Mouse (Mus musculus) heart, adult 18-20 months (tissue): Measurements from ENCODE around the gene Wfdc16. TPM values are rescaled to one million over a fixed set of nuclear protein-coding genes. Genes with fewer than 3 reads are reported as not detected.

Source experiments
- DNase-seq, 2 experiments: peaks; one replicate each; pipeline ENCODE4 v3.0.0; 2021 to 2022; ENCODE audit warnings: mixed read lengths in 1 of 2
- total RNA-seq, 2 experiments: library from RNA; stranded (reverse); gene quantifications; 2 replicates each; pipeline ENCODE4 v1.2.3; 2021

Gene Wfdc16
- total RNA-seq, 2 experiments from 2014 or later, result not detected

DNA sequence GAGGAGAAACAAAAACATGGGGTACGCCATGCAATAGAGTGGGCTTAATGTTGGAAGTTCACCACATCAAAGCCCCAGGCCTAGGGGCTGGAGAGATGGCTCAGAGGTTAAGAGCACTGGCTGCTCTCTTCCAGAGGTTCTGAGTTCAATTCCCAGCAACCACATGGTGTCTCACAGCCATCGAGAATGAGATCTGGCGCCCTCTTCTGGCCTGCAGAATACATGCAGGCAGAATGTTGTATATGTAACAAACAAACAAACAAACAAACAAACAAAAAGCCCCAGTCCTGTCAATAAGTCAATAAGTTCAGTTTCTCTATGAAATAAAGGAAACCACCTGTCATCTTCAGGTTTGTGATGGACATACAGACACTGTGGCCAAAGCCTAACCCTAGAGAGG is 38.4 kb downstream of the Wfdc16 start:
- DNase-seq, result no peak

DNA sequence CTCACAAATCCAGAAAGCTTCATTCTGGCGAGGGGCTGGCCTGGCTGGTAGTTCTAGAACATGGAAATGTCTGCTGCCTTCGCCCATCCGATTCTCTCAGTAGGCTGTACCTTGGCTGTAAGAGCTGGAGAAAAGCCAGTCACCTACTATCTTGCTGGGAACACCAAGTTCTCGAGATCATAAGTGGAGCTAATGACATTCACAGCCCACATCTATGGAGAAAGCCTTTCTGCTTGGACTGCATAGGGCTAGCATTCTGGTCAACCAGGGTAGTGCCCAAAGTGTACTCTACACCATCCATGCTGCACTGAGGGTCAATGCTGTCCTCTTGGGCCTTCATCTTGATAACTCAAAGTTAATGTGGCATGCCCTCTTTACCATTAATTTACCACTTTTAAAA is 45.1 kb downstream of the Wfdc16 start, which contains the start of gene Eppin:
Gene Eppin (minus strand): TSS at position 101 of the 400 bp plus-strand sequence.
- DNase-seq, result no peak

DNA sequence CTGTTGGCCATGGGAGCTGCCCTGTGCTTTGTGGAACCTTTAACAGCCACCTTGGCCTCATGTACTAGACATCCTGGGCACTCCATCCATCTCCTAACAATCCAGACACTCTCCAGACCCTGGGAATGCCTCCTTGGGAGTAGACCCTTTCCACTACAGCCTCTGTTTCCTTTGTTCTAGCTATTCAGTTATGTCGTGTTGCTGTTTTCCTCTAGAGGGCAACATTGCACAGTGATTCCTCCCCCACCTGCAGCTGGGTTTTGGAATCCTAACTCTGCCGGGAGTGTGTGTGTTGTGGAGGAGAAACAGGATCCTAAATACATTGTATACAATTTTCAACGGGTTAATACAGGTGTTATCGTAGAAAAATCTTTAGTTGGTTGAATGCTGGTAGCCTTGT is 46.6 kb downstream of the Wfdc16 start:
- peak; percentile 10 to 29 for DNase-seq

DNA sequence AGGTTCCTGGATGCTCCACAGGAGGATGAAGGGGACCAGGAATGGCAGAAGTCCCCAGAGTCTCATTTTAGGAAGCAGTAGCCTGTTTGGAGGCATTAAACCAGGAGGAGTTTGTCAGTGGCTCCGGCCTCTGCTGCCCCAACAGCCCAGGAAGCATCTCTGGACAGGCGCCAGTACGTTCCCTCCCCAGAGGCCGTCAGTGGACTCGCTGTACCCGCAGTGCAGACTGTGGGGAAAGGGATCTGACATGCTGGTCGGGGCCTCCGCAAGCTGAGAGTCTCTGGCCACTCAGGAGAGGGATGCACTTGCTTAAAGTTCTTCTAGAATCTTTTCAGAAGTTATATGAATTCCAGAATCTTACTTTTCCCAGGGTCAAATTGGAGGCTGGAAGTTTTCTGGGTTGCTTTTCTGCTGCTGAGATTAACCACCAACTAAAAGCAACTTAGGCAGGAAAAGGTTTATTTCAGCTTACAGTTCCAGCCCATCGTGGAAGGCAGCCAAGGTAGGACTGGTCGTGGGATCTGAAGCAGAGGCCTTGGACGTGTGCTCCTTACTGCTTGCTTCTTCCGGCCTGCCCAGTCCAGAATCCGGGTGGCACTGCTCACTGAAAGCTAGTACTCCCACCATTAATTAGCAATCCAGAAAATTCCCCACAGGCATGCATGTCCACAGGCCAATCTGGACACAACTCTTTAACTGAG is 53.4 kb downstream of the Wfdc16 start, which contains the start of gene Wfdc6a:
Gene Wfdc6a (minus strand): TSS at position 423 of the 701 bp plus-strand sequence.
- DNase-seq, result peak; percentile 43 to 45

Other genes starting within 250 kb of the Wfdc16 start
- 10 to 100 TPM; 12.2 to 21.3 TPM for gene Slpi, start 249.7 kb downstream of the Wfdc16 start, total RNA-seq
- not detected for gene Rbpjl, start 235.7 kb downstream of the Wfdc16 start, total RNA-seq
- under 1 TPM; 0.36 to 0.45 TPM for gene Matn4, start 233.6 kb downstream of the Wfdc16 start, total RNA-seq
- 10 to 100 TPM; 18.7 to 34.2 TPM for gene Sdc4, start 194.9 kb downstream of the Wfdc16 start, total RNA-seq
- 10 to 100 TPM; 23.0 to 23.1 TPM for gene Sys1, start 181.8 kb downstream of the Wfdc16 start, total RNA-seq
- 10 to 100 TPM in 1 of 2 experiments, 1 to 10 TPM in 1; 3.7 to 11.1 TPM for gene Gm20458, start 177.8 kb downstream of the Wfdc16 start, total RNA-seq
- gene Trp53tg5, start 165.1 kb downstream of the Wfdc16 start, total RNA-seq, result not detected
- 10 to 100 TPM in 1 of 2 experiments, 1 to 10 TPM in 1; 9.4 to 10.7 TPM for gene Dbndd2, start 152.7 kb downstream of the Wfdc16 start, total RNA-seq
- 10 to 100 TPM; 28.7 to 32.6 TPM for gene Pigt, start 141.3 kb downstream of the Wfdc16 start, total RNA-seq
- gene Wfdc2, start 76.4 kb downstream of the Wfdc16 start, total RNA-seq, result 10 to 100 TPM in 1 of 2 experiments, 1 to 10 TPM in 1; 1.0 to 11.8 TPM
- not detected for gene Spint3, start 65.3 kb downstream of the Wfdc16 start, total RNA-seq
- not detected for gene Wfdc6a, start 53.3 kb downstream of the Wfdc16 start, total RNA-seq
- not detected for gene Eppin, start 45.2 kb downstream of the Wfdc16 start, total RNA-seq
- gene Wfdc6b, start 25.3 kb downstream of the Wfdc16 start, total RNA-seq, result not detected
- not detected for gene Wfdc8, start 25.2 kb downstream of the Wfdc16 start, total RNA-seq
- gene Wfdc10, start 17.2 kb upstream of the Wfdc16 start, total RNA-seq, result under 1 TPM in 1 of 2 experiments, not detected in 1; 0.72 TPM
- gene Wfdc9, start 17.8 kb upstream of the Wfdc16 start, total RNA-seq, result not detected
- not detected for gene Wfdc11, start 35.3 kb upstream of the Wfdc16 start, total RNA-seq
- not detected for gene Wfdc13, start 46.3 kb upstream of the Wfdc16 start, total RNA-seq
- not detected for gene Spint4, start 59.7 kb upstream of the Wfdc16 start, total RNA-seq
- gene Spint5, start 76.5 kb upstream of the Wfdc16 start, total RNA-seq, result not detected
- under 1 TPM; 0.25 to 0.62 TPM for gene Wfdc3, start 107.1 kb upstream of the Wfdc16 start, total RNA-seq
- gene Dnttip1, start 107.2 kb upstream of the Wfdc16 start, total RNA-seq, result 10 to 100 TPM; 22.0 to 28.8 TPM
- 1 to 10 TPM in 1 of 2 experiments, under 1 TPM in 1; 0.80 to 2.4 TPM for gene Ube2c, start 131.1 kb upstream of the Wfdc16 start, total RNA-seq
- gene Tnnc2, start 141.2 kb upstream of the Wfdc16 start, total RNA-seq, result 1 to 10 TPM in 1 of 2 experiments, not detected in 1; 1.2 TPM
- gene Snx21, start 147.0 kb upstream of the Wfdc16 start, total RNA-seq, result 10 to 100 TPM; 23.9 to 25.6 TPM
- 10 to 100 TPM; 12.4 to 12.5 TPM for gene Acot8, start 166.1 kb upstream of the Wfdc16 start, total RNA-seq
- gene Zswim3, start 166.3 kb upstream of the Wfdc16 start, total RNA-seq, result 1 to 10 TPM; 2.4 to 2.5 TPM
- 1 to 10 TPM; 3.8 to 3.9 TPM for gene Zswim1, start 183.9 kb upstream of the Wfdc16 start, total RNA-seq
- under 1 TPM; 0.67 to 0.75 TPM for gene Spata25, start 189.7 kb upstream of the Wfdc16 start, total RNA-seq
- 10 to 100 TPM; 80.8 to 98.1 TPM for gene Ctsa, start 194.1 kb upstream of the Wfdc16 start, total RNA-seq
- 10 to 100 TPM; 50.5 to 55.8 TPM for gene Neurl2, start 194.7 kb upstream of the Wfdc16 start, total RNA-seq
- 10 to 100 TPM; 37.7 to 39.3 TPM for gene Pltp, start 218.9 kb upstream of the Wfdc16 start, total RNA-seq
- gene Pcif1, start 240.5 kb upstream of the Wfdc16 start, total RNA-seq, result 10 to 100 TPM; 27.3 to 30.5 TPM